8 mouse cellular contexts compared by ENCODE assay signal in genomic region chr12:105427039-105427757, GRCm38 (mm10). TPM values are rescaled to one million over a fixed set of nuclear protein-coding genes. Genes with fewer than 3 reads are reported as not detected.
A peak's percentile ranks its signal among the peaks of the same experiment; 100 is the strongest.
DNase-seq lines count a peak whose midpoint lies in the region; ATAC-seq and TF ChIP-seq lines count a peak whose summit lies in the region.

No protein-coding gene starts in this region.

- peak; percentile 51 for DNase-seq in ES-E14 (ENCODE audit: low read depth, low spot score)
- peak; percentile 73 for DNase-seq in cerebellum, adult 11-12 months
- peak; percentile 72 to 82 for DNase-seq in heart, postnatal 10 days
- DNase-seq in kidney, postnatal 25 days, result peak; percentile 84 to 86
- DNase-seq in liver, embryonic 13.5 days, result peak; percentile 19
- peak; percentile 6 for DNase-seq in thymus, postnatal 25 days

- ATAC-seq in forebrain, embryonic 15.5 days (replicated peaks), result peak; percentile 76
- no peak for ATAC-seq in liver, embryonic 13.5 days (ENCODE audit: low read depth)
- ATAC-seq in neural tube, embryonic 14.5 days (ENCODE audit: low read depth), result peak; percentile 87

- intact Hi-C loops in heart, postnatal 10 days (cut with DNase I), result loop anchor here (1.0 to 10.0 kb wide), 3 partner anchors 354 to 472 kb away; no protein-coding TSS in a partner anchor

- H3K27me3 ChIP-seq in forebrain, embryonic 15.5 days, result no peaks in the 10 kb centered on the region
- no peaks in the 10 kb centered on the region for H3K27me3 ChIP-seq in liver, embryonic 13.5 days
- no peaks in the 10 kb centered on the region for H3K27me3 ChIP-seq in neural tube, embryonic 14.5 days (ENCODE audit: control insufficient read depth, insufficient read depth, low read length)

- H3K4me1 ChIP-seq in ES-E14 (ENCODE audit: control insufficient read depth in 2 of 2, insufficient read depth in 2 of 2, low read length in 2 of 2, poor library complexity in 1 of 2), result no peaks in the 10 kb centered on the region
- H3K4me1 ChIP-seq in forebrain, embryonic 15.5 days, result no peaks in the 10 kb centered on the region
- H3K4me1 ChIP-seq in liver, embryonic 13.5 days (replicated peaks), result no peaks in the 10 kb centered on the region
- no peaks in the 10 kb centered on the region for H3K4me1 ChIP-seq in neural tube, embryonic 14.5 days (ENCODE audit: control insufficient read depth, insufficient read depth, low read length)

- no peak overlapping the region for H3K27ac ChIP-seq in ES-E14 (ENCODE audit: insufficient read depth, low read depth, low read length, poor library complexity, severe bottlenecking)
- H3K27ac ChIP-seq in forebrain, embryonic 15.5 days (replicated peaks), result no peak overlapping the region
- H3K27ac ChIP-seq in liver, embryonic 13.5 days, result no peak overlapping the region
- H3K27ac ChIP-seq in neural tube, embryonic 14.5 days (ENCODE audit: low read depth, low read length), result no peak overlapping the region

- no peaks in the 10 kb centered on the region for H3K36me3 ChIP-seq in ES-E14 (ENCODE audit: control insufficient read depth, insufficient read depth, low read length, poor library complexity, severe bottlenecking)
- H3K36me3 ChIP-seq in forebrain, embryonic 15.5 days, result no peaks in the 10 kb centered on the region
- H3K36me3 ChIP-seq in liver, embryonic 13.5 days, result no peaks in the 10 kb centered on the region
- H3K36me3 ChIP-seq in neural tube, embryonic 14.5 days (ENCODE audit: control insufficient read depth, insufficient read depth, low read length), result no peaks in the 10 kb centered on the region

- no peaks in the 10 kb centered on the region for H3K9me3 ChIP-seq in ES-E14 (ENCODE audit: control insufficient read depth, insufficient read depth, low read depth, low read length)
- H3K9me3 ChIP-seq in forebrain, embryonic 15.5 days, result no peaks in the 10 kb centered on the region
- H3K9me3 ChIP-seq in liver, embryonic 13.5 days (replicated peaks), result no peaks in the 10 kb centered on the region
- H3K9me3 ChIP-seq in neural tube, embryonic 14.5 days (ENCODE audit: control insufficient read depth, low read length), result no peaks in the 10 kb centered on the region

- H3K4me2 ChIP-seq in forebrain, embryonic 15.5 days (replicated peaks), result no peak overlapping the region
- H3K4me2 ChIP-seq in liver, embryonic 13.5 days, result no peak overlapping the region
- H3K4me2 ChIP-seq in neural tube, embryonic 14.5 days (ENCODE audit: low read depth, low read length), result no peak overlapping the region

- no peak overlapping the region for H3K9ac ChIP-seq in ES-E14 (ENCODE audit: insufficient read depth, low read depth, low read length, poor library complexity, severe bottlenecking)
- no peak overlapping the region for H3K9ac ChIP-seq in forebrain, embryonic 15.5 days (replicated peaks)
- H3K9ac ChIP-seq in liver, embryonic 13.5 days, result no peak overlapping the region
- H3K9ac ChIP-seq in neural tube, embryonic 14.5 days (replicated peaks; ENCODE audit: low read depth, low read length), result no peak overlapping the region

- in situ Hi-C loops in ES-E14 (cut with MboI; ENCODE audit: low sequenced_read_pairs in 2 of 2, unreplicated experiment in 2 of 2), result no loop called here

- WGBS in forebrain, embryonic 15.5 days, result 22% methylated on average over 10 of the region's 10 CpGs
- 25% methylated on average over 10 of the region's 10 CpGs for WGBS in liver, embryonic 13.5 days (ENCODE audit: insufficient replicate concordance)
- 27% methylated on average over 10 of the region's 10 CpGs for WGBS in neural tube, embryonic 14.5 days

- no peak overlapping the region for H3K4me3 ChIP-seq in ES-E14 (ENCODE audit: insufficient read depth in 1 of 2, low read depth in 1 of 2, low read length in 2 of 2, poor library complexity in 1 of 2, severe bottlenecking in 1 of 2)
- no peak overlapping the region for H3K4me3 ChIP-seq in forebrain, embryonic 15.5 days
- H3K4me3 ChIP-seq in liver, embryonic 13.5 days (replicated peaks), result no peak overlapping the region
- H3K4me3 ChIP-seq in neural tube, embryonic 14.5 days (ENCODE audit: low read depth, low read length), result no peak overlapping the region

TF ChIP-seq in ES-E14, 5 proteins besides CTCF, POLR2A, EP300 and RAD21:
- TF ChIP-seq MAFK (IDR thresholded peaks at IDR 0.05; ENCODE audit: insufficient read depth, low read depth, low read length), result no peak
- TF ChIP-seq CHD2 (IDR thresholded peaks at IDR 0.05; ENCODE audit: low read depth, low read length), result no peak
- no peak for TF ChIP-seq HCFC1 (IDR thresholded peaks at IDR 0.05; ENCODE audit: borderline replicate concordance, insufficient read depth, low read length)
- no peak for TF ChIP-seq ZNF384 (IDR thresholded peaks at IDR 0.05; ENCODE audit: low read depth, low read length)
- peak; percentile 91; the same call in 1 of the 2 replicates for TF ChIP-seq ZC3H11A (IDR thresholded peaks at IDR 0.05; ENCODE audit: borderline replicate concordance, low read depth, low read length)

RNA-seq across cellular contexts. Expression of gene D430019H16Rik, which starts 26.5 kb away (rescaled TPM):
- 0.40 and 0.58 TPM in 2 replicates for total RNA-seq in ES-E14 (2012; rRNA removed)
- 13.5 and 13.8 TPM in 2 replicates for polyA plus RNA-seq in forebrain, embryonic 15.5 days (2015; fragmentation: Nextera tagmentation; extraction: Ambion mirVana)
- 1 to 10 TPM in 1 of 2 experiments, under 1 TPM in 1; 0.62 to 1.0 TPM for total RNA-seq in heart, postnatal 10 days (2021)
- 0.05 and 0.09 TPM in 2 replicates for polyA plus RNA-seq in liver, embryonic 13.5 days (2015; fragmentation: Nextera tagmentation; extraction: Ambion mirVana)
- polyA plus RNA-seq in neural tube, embryonic 14.5 days (2014; fragmentation: Nextera tagmentation; extraction: Ambion mirVana), result 20.2 and 30.4 TPM in 2 replicates

Comparison
In these comparisons a context has a peak if more than half of its experiments do, and no peak if none do; other contexts are left out.
1. DNase-seq: peak in every context shown above with its lines; median percentile 85 in kidney, postnatal 25 days; 77 in heart, postnatal 10 days; 73 in cerebellum, adult 11-12 months; 51 in ES-E14; 19 in liver, embryonic 13.5 days; 6 in thymus, postnatal 25 days.
2. RNA of gene D430019H16Rik, which starts 26.5 kb away (polyA plus RNA-seq): 20.2 to 30.4 TPM in neural tube, embryonic 14.5 days and 13.5 to 13.8 TPM in forebrain, embryonic 15.5 days; 0.05 to 0.09 TPM in liver, embryonic 13.5 days; every median in the first group is over 10 times any median in the second.